Mouse (Mus musculus) limb, embryonic 13.5 days (tissue): ENCODE measurements around the gene Slc25a33. TPM values are rescaled to one million over a fixed set of nuclear protein-coding genes. Genes with fewer than 3 reads are reported as not detected.

Experiments used
- ATAC-seq: fragments of 200-750 bp; cut with Nextera tagmentation; 2 replicates; pipeline ENCODE4 v1.8.0; 2017; ENCODE audit warnings: low read depth, moderate number of reproducible peaks, moderate TSS enrichment; ENCODE audit not compliant: low FRiP score
- H3K27ac ChIP-seq: fragments of 300-500 bp; sonication (generic); 2 replicates; pipeline ENCODE4 v1.5.1; 2015; ENCODE audit warnings: inconsistent platforms, mild to moderate bottlenecking, moderate library complexity
- H3K27me3 ChIP-seq: fragments of 300-500 bp; sonication (generic); 2 replicates; pipeline ENCODE4 v1.6.1; 2015; ENCODE audit warnings: mild to moderate bottlenecking, inconsistent platforms
- H3K36me3 ChIP-seq: fragments of 300-500 bp; sonication (generic); 2 replicates; pipeline ENCODE4 v1.6.1; 2015; ENCODE audit warnings: inconsistent platforms, mild to moderate bottlenecking, moderate library complexity
- H3K4me1 ChIP-seq: fragments of 300-500 bp; sonication (generic); 2 replicates; pipeline ENCODE4 v1.6.1; 2015; ENCODE audit warnings: inconsistent platforms
- H3K4me2 ChIP-seq: fragments of 300-500 bp; sonication (generic); replicated peaks from 2 replicates; pipeline ENCODE4 v1.6.1; 2015; ENCODE audit warnings: inconsistent platforms, mild to moderate bottlenecking, moderate library complexity
- H3K4me3 ChIP-seq: fragments of 300-500 bp; sonication (generic); 2 replicates; pipeline ENCODE4 v1.5.1; 2015; ENCODE audit warnings: moderate library complexity, mild to moderate bottlenecking, inconsistent platforms
- H3K9ac ChIP-seq: fragments of 300-500 bp; sonication (generic); 2 replicates; pipeline ENCODE4 v1.6.1; 2015; ENCODE audit warnings: mild to moderate bottlenecking, inconsistent platforms
- H3K9me3 ChIP-seq: fragments of 300-500 bp; sonication (generic); 2 replicates; pipeline ENCODE4 v1.6.1; 2016; ENCODE audit warnings: inconsistent platforms
- WGBS: fragments of 180-500 bp; shearing (Covaris S2); methylation state at CpG from one replicate; pipeline ENCODE4 v1.1.7; 2015; 5-methylcytosine and 5-hydroxymethylcytosine counted together
- polyA plus RNA-seq: library from polyadenylated mRNA; unstranded; fragments of >200 nt; fragmentation: Nextera tagmentation; extraction: Ambion mirVana; gene quantifications from 2 replicates; pipeline ENCODE4 v1.2.1, GENCODE M21; 2015

Slc25a33 gene
- polyA plus RNA-seq, 1 experiment from 2014 or later: 14.4 TPM

GRCm38 (mm10) chr4:149793156-149794009 is 19.3 kb upstream of the Slc25a33 start:
- H3K9me3 ChIP-seq: no peaks in the 10 kb centered on the region
- ATAC-seq: no peak
- 49% methylated on average over 12 of the region's 13 CpGs for WGBS

GRCm38 (mm10) chr4:149792159-149792800 is 18.2 kb upstream of the Slc25a33 start:
- no peak for ATAC-seq
- Histone ChIP-seq H3K4me1 (peaks cover 16% of the 10 kb centered on the region; the same call in 1 of the 2 replicates), H3K27ac (no peak overlapping the region), H3K27me3 (no peaks in the 10 kb centered on the region), H3K36me3 (no peaks in the 10 kb centered on the region), H3K4me3 (no peak overlapping the region), H3K9me3 (no peaks in the 10 kb centered on the region), H3K9ac (no peak overlapping the region), H3K4me2 (no peak overlapping the region)
- WGBS: 43% methylated on average over 10 of the region's 10 CpGs

More at GRCm38 (mm10) chr4:149793156-149794009, 19.3 kb upstream of the Slc25a33 start:
- no peaks in the 10 kb centered on the region for H3K36me3 ChIP-seq
- no peak overlapping the region for H3K4me2 ChIP-seq
- no peak overlapping the region for H3K9ac ChIP-seq
- no peak overlapping the region for H3K27ac ChIP-seq
- peaks cover 17% of the 10 kb centered on the region; the same call in 1 of the 2 replicates for H3K4me1 ChIP-seq
- no peak overlapping the region for H3K4me3 ChIP-seq
- H3K27me3 ChIP-seq: no peaks in the 10 kb centered on the region

- H3K4me3 ChIP-seq: no peak overlapping the region
- no peak for ATAC-seq
- no peaks in the 10 kb centered on the region for H3K9me3 ChIP-seq
- WGBS: 81% methylated on average over 4 of the region's 4 CpGs
- H3K27me3 ChIP-seq: no peaks in the 10 kb centered on the region
- H3K36me3 ChIP-seq: no peaks in the 10 kb centered on the region
- no peak overlapping the region for H3K4me2 ChIP-seq
- no peak overlapping the region for H3K9ac ChIP-seq
- H3K4me1 ChIP-seq: peaks cover 10% of the 10 kb centered on the region; the same call in 1 of the 2 replicates
- no peak overlapping the region for H3K27ac ChIP-seq
These were observed 17.4 kb upstream of the Slc25a33 start for GRCm38 (mm10) chr4:149791470-149791869.

GRCm38 (mm10) chr4:149790969-149791368 is 16.9 kb upstream of the Slc25a33 start:
- Histone ChIP-seq H3K9ac (no peak overlapping the region), H3K36me3 (no peaks in the 10 kb centered on the region), H3K4me2 (no peak overlapping the region), H3K9me3 (no peaks in the 10 kb centered on the region), H3K27me3 (no peaks in the 10 kb centered on the region), H3K4me3 (no peak overlapping the region), H3K4me1 (peaks cover 10% of the 10 kb centered on the region; the same call in 1 of the 2 replicates), H3K27ac (no peak overlapping the region)
- no peak for ATAC-seq
- 96% methylated on average over 2 of the region's 2 CpGs for WGBS

GRCm38 (mm10) chr4:149790546-149790945 is 16.5 kb upstream of the Slc25a33 start:
- no peak overlapping the region for H3K9ac ChIP-seq
- WGBS: 70% methylated on average over 4 of the region's 4 CpGs
- ATAC-seq: no peak

GRCm38 (mm10) chr4:149789421-149790194 is 15.5 kb upstream of the Slc25a33 start:
- Histone ChIP-seq H3K9ac (no peak overlapping the region), H3K27me3 (no peaks in the 10 kb centered on the region), H3K4me3 (no peak overlapping the region), H3K27ac (no peak overlapping the region), H3K4me1 (peaks cover 10% of the 10 kb centered on the region; the same call in 1 of the 2 replicates), H3K9me3 (no peaks in the 10 kb centered on the region), H3K36me3 (no peaks in the 10 kb centered on the region), H3K4me2 (no peak overlapping the region)
- 83% methylated on average over 13 of the region's 13 CpGs for WGBS
- ATAC-seq: no peak

More at GRCm38 (mm10) chr4:149790546-149790945, 16.5 kb upstream of the Slc25a33 start:
- Histone ChIP-seq H3K27ac (no peak overlapping the region), H3K4me3 (no peak overlapping the region), H3K4me1 (peaks cover 10% of the 10 kb centered on the region; the same call in 1 of the 2 replicates), H3K36me3 (no peaks in the 10 kb centered on the region), H3K4me2 (no peak overlapping the region), H3K27me3 (no peaks in the 10 kb centered on the region), H3K9me3 (no peaks in the 10 kb centered on the region)

- Histone ChIP-seq H3K9me3 (no peaks in the 10 kb centered on the region), H3K9ac (no peak overlapping the region), H3K4me2 (no peak overlapping the region), H3K4me3 (no peak overlapping the region), H3K27ac (no peak overlapping the region), H3K27me3 (no peaks in the 10 kb centered on the region), H3K4me1 (0 out of 2 replicates have a peak, but pooled peaks cover 4% of the 10 kb centered on the region), H3K36me3 (no peaks in the 10 kb centered on the region)
- 91% methylated on average over 5 of the region's 5 CpGs for WGBS
- ATAC-seq: no peak
These were observed 10.8 kb upstream of the Slc25a33 start for GRCm38 (mm10) chr4:149784901-149785300.

GRCm38 (mm10) chr4:149784371-149784770 is 10.3 kb upstream of the Slc25a33 start:
- Histone ChIP-seq H3K9me3 (no peaks in the 10 kb centered on the region), H3K4me1 (0 out of 2 replicates have a peak, but pooled peaks cover 4% of the 10 kb centered on the region), H3K36me3 (no peaks in the 10 kb centered on the region), H3K9ac (no peak overlapping the region), H3K4me3 (no peak overlapping the region), H3K27me3 (no peaks in the 10 kb centered on the region), H3K4me2 (no peak overlapping the region), H3K27ac (no peak overlapping the region)
- no peak for ATAC-seq
- WGBS: 75% methylated on average over 9 of the region's 9 CpGs

- Histone ChIP-seq H3K4me3 (no peak overlapping the region), H3K36me3 (no peaks in the 10 kb centered on the region), H3K9me3 (no peaks in the 10 kb centered on the region), H3K27me3 (no peaks in the 10 kb centered on the region), H3K4me1 (0 out of 2 replicates have a peak, but pooled peaks cover 4% of the 10 kb centered on the region), H3K9ac (no peak overlapping the region), H3K27ac (peak overlapping the region; percentile 28; the same call in 1 of the 2 replicates), H3K4me2 (no peak overlapping the region)
- no peak for ATAC-seq
- WGBS: 57% methylated on average over 8 of the region's 8 CpGs
These were observed 8.9 kb upstream of the Slc25a33 start for GRCm38 (mm10) chr4:149782975-149783374.

- Histone ChIP-seq H3K36me3 (no peaks in the 10 kb centered on the region), H3K4me3 (no peak overlapping the region), H3K4me1 (0 out of 2 replicates have a peak, but pooled peaks cover 4% of the 10 kb centered on the region), H3K27ac (no peak overlapping the region), H3K9ac (no peak overlapping the region), H3K27me3 (no peaks in the 10 kb centered on the region), H3K9me3 (no peaks in the 10 kb centered on the region), H3K4me2 (no peak overlapping the region)
- WGBS: 74% methylated on average over 13 of the region's 13 CpGs
- ATAC-seq: no peak
These were observed 6.7 kb upstream of the Slc25a33 start for GRCm38 (mm10) chr4:149780565-149781356.

GRCm38 (mm10) chr4:149779966-149780365 is 5.9 kb upstream of the Slc25a33 start:
- no peak overlapping the region for H3K4me2 ChIP-seq
- ATAC-seq: no peak
- no peaks in the 10 kb centered on the region for H3K27me3 ChIP-seq
- no peak overlapping the region for H3K27ac ChIP-seq
- no peak overlapping the region for H3K4me3 ChIP-seq
- WGBS: 79% methylated on average over 9 of the region's 9 CpGs
- 0 out of 2 replicates have a peak, but pooled peaks cover 4% of the 10 kb centered on the region for H3K4me1 ChIP-seq
- no peaks in the 10 kb centered on the region for H3K9me3 ChIP-seq
- H3K9ac ChIP-seq: no peak overlapping the region
- no peaks in the 10 kb centered on the region for H3K36me3 ChIP-seq
